11 mouse cellular contexts compared by ENCODE assay signal in the genomic region with DNA sequence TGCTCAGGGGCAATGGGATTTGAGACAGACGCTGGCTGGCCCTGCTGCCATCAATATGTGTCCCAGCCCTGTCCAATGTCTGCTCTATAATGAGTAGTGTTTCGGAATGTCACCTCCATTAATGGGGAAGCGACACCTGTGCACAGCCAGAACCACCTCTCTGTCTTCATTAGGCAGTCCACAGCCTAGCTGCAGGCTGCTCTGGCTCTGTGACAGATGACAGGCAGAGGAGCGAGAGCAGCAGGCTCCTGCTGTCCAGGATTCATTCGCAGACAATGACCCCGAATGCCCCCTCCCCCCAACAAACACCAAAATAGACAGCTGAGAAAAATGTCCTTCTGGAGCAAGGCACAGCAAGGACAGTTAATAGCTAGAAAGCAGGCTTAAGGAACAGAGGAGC. TPM values are rescaled to one million over a fixed set of nuclear protein-coding genes. Genes with fewer than 3 reads are reported as not detected.
DNase-seq lines count a peak whose midpoint lies in the region; ATAC-seq lines count a peak whose summit lies in the region.
"Had no signal": no experiment of that assay in that cellular context is flagged by ENCODE, and none has a peak within 500 bp of the region (broad histone marks: within the 10 kb centered on the region; RNA-seq: fewer than 3 reads in every experiment).

No protein-coding gene starts in this region.

- ATAC-seq in forebrain, embryonic 12.5 days (ENCODE audit: low FRiP score) = peak; percentile 34
- 0 out of 2 replicates have a peak, but pooled peaks have one; percentile 8 for ATAC-seq in forebrain, embryonic 14.5 days
- no peak for ATAC-seq in midbrain, embryonic 14.5 days (ENCODE audit: low FRiP score, low TSS enrichment)
- ATAC-seq in monocyte, adult 5-6 weeks (replicated peaks; ENCODE audit: insufficient number of reproducible peaks, low FRiP score, low TSS enrichment, poor library complexity, severe bottlenecking) = no peak
- no peak for ATAC-seq in megakaryocyte, adult 5-6 weeks (ENCODE audit: poor library complexity, severe bottlenecking)

- H3K4me3 ChIP-seq in forebrain, embryonic 12.5 days (replicated peaks) = no peak overlapping the region
- H3K4me3 ChIP-seq in forebrain, embryonic 10.5 days = no peak overlapping the region
- no peak overlapping the region for H3K4me3 ChIP-seq in forebrain, embryonic 14.5 days (ENCODE audit: low read depth, low read length)
- H3K4me3 ChIP-seq in midbrain, embryonic 14.5 days (replicated peaks; ENCODE audit: low read depth, low read length) = no peak overlapping the region

- WGBS in forebrain, embryonic 12.5 days = 37% methylated on average over 6 of the region's 6 CpGs
- 47% methylated on average over 6 of the region's 6 CpGs for WGBS in forebrain, embryonic 10.5 days
- 40% methylated on average over 6 of the region's 6 CpGs for WGBS in forebrain, embryonic 14.5 days
- 16% methylated on average over 6 of the region's 6 CpGs for WGBS in midbrain, embryonic 14.5 days

- no peak for DNase-seq in forebrain, embryonic 10.5 days (ENCODE audit: extremely low spot score, low spot score)
- DNase-seq in brain, adult 2 months (ENCODE audit: low read depth, low spot score) = peak; percentile 75
- no peak for DNase-seq in forebrain, embryonic 14.5 days (ENCODE audit: low spot score)
- DNase-seq in midbrain, embryonic 14.5 days = peak; percentile 59
- DNase-seq: liver, postnatal 0 days had no signal

- H3K9ac ChIP-seq in forebrain, embryonic 12.5 days = no peak overlapping the region
- no peak overlapping the region for H3K9ac ChIP-seq in forebrain, embryonic 14.5 days (ENCODE audit: low read length)
- H3K9ac ChIP-seq in midbrain, embryonic 14.5 days (replicated peaks; ENCODE audit: low read length) = no peak overlapping the region; the same call in 1 of the 2 replicates
- H3K9ac ChIP-seq: liver, postnatal 0 days had no signal

- H3K27me3 ChIP-seq in forebrain, embryonic 12.5 days = peaks cover 8% of the 10 kb centered on the region; the same call in 1 of the 2 replicates
- peaks cover 64% of the 10 kb centered on the region for H3K27me3 ChIP-seq in forebrain, embryonic 10.5 days (ENCODE audit: poor library complexity, severe bottlenecking)
- H3K27me3 ChIP-seq in forebrain, embryonic 14.5 days (replicated peaks; ENCODE audit: control insufficient read depth, insufficient read depth, low read length) = no peaks in the 10 kb centered on the region
- no peaks in the 10 kb centered on the region for H3K27me3 ChIP-seq in midbrain, embryonic 14.5 days (ENCODE audit: control insufficient read depth, insufficient read depth, low read length)

- no peaks in the 10 kb centered on the region for H3K9me3 ChIP-seq in forebrain, embryonic 12.5 days
- H3K9me3 ChIP-seq in forebrain, embryonic 10.5 days = no peaks in the 10 kb centered on the region
- no peaks in the 10 kb centered on the region for H3K9me3 ChIP-seq in forebrain, embryonic 14.5 days (replicated peaks; ENCODE audit: control insufficient read depth, low read length)
- H3K9me3 ChIP-seq in midbrain, embryonic 14.5 days (ENCODE audit: control insufficient read depth, low read length) = no peaks in the 10 kb centered on the region

- H3K4me1 ChIP-seq in forebrain, embryonic 12.5 days = peaks cover 50% of the 10 kb centered on the region
- H3K4me1 ChIP-seq in forebrain, embryonic 10.5 days = peaks cover 58% of the 10 kb centered on the region
- peaks cover 24% of the 10 kb centered on the region for H3K4me1 ChIP-seq in forebrain, embryonic 14.5 days (ENCODE audit: control insufficient read depth, insufficient read depth, low read length)
- peaks cover 40% of the 10 kb centered on the region for H3K4me1 ChIP-seq in midbrain, embryonic 14.5 days (ENCODE audit: control insufficient read depth, insufficient read depth, low read length)

- H3K4me2 ChIP-seq in forebrain, embryonic 12.5 days = no peak overlapping the region
- no peak overlapping the region for H3K4me2 ChIP-seq in forebrain, embryonic 14.5 days (ENCODE audit: low read length)
- H3K4me2 ChIP-seq in midbrain, embryonic 14.5 days (ENCODE audit: low read length) = no peak overlapping the region

- H3K27ac ChIP-seq in forebrain, embryonic 12.5 days = peak overlapping the region; percentile 51
- no peak overlapping the region for H3K27ac ChIP-seq in forebrain, embryonic 10.5 days
- H3K27ac ChIP-seq in forebrain, embryonic 14.5 days (ENCODE audit: low read depth, low read length) = peak overlapping the region; percentile 15; the same call in 1 of the 2 replicates
- peak overlapping the region; percentile 61 for H3K27ac ChIP-seq in midbrain, embryonic 14.5 days (replicated peaks; ENCODE audit: low read depth, low read length)
- H3K27ac ChIP-seq: stomach, postnatal 0 days had no signal

- no peaks in the 10 kb centered on the region for H3K36me3 ChIP-seq in forebrain, embryonic 12.5 days (replicated peaks)
- no peaks in the 10 kb centered on the region for H3K36me3 ChIP-seq in forebrain, embryonic 10.5 days (replicated peaks)
- H3K36me3 ChIP-seq in forebrain, embryonic 14.5 days (ENCODE audit: control insufficient read depth, insufficient read depth, low read length) = no peaks in the 10 kb centered on the region
- H3K36me3 ChIP-seq in midbrain, embryonic 14.5 days (ENCODE audit: control insufficient read depth, insufficient read depth, low read length) = no peaks in the 10 kb centered on the region

RNA-seq across cellular contexts. Expression of a gene that starts 16.5 kb away (rescaled TPM):
- 0.38 and 0.59 TPM in 2 replicates for polyA plus RNA-seq in forebrain, embryonic 12.5 days (2016; fragmentation: Nextera tagmentation; extraction: Ambion mirVana)
- not detected in 2 replicates for polyA plus RNA-seq in forebrain, embryonic 10.5 days (2016; fragmentation: Nextera tagmentation; extraction: Ambion mirVana)
- not detected in 2 replicates for polyA plus RNA-seq in forebrain, embryonic 14.5 days (2014; fragmentation: Nextera tagmentation; extraction: Ambion mirVana)
- polyA plus RNA-seq in midbrain, embryonic 14.5 days (2014; fragmentation: Nextera tagmentation; extraction: Ambion mirVana) = 0.70 TPM in 1 of 2 replicates, not detected in the other
- not detected in 3 replicates for total RNA-seq in monocyte, adult 5-6 weeks (2017)
- not detected in 2 replicates for total RNA-seq in megakaryocyte, adult 5-6 weeks (2015)
- not detected in 2 replicates for total RNA-seq in megakaryocyte, adult 5-6 weeks (2017)
- total RNA-seq: granulocyte monocyte progenitor cell, adult 5-6 weeks; left cerebral cortex, postnatal 14 days had no signal
- polyA plus RNA-seq: liver, postnatal 0 days; stomach, postnatal 0 days had no signal

RNA-seq across cellular contexts. Expression of a gene that starts 21.8 kb away (rescaled TPM):
- 5.0 and 5.7 TPM in 2 replicates for polyA plus RNA-seq in forebrain, embryonic 12.5 days (2016; fragmentation: Nextera tagmentation; extraction: Ambion mirVana)
- 1.8 and 3.3 TPM in 2 replicates for polyA plus RNA-seq in forebrain, embryonic 10.5 days (2016; fragmentation: Nextera tagmentation; extraction: Ambion mirVana)
- polyA plus RNA-seq in forebrain, embryonic 14.5 days (2014; fragmentation: Nextera tagmentation; extraction: Ambion mirVana) = 2.2 and 2.9 TPM in 2 replicates
- 4.4 and 4.5 TPM in 2 replicates for polyA plus RNA-seq in midbrain, embryonic 14.5 days (2014; fragmentation: Nextera tagmentation; extraction: Ambion mirVana)
- total RNA-seq in monocyte, adult 5-6 weeks (2017) = not detected in 3 replicates
- not detected in 2 replicates for total RNA-seq in megakaryocyte, adult 5-6 weeks (2015)
- not detected in 2 replicates for total RNA-seq in megakaryocyte, adult 5-6 weeks (2017)
- total RNA-seq: granulocyte monocyte progenitor cell, adult 5-6 weeks had no signal
- polyA plus RNA-seq: liver, postnatal 0 days had no signal

RNA-seq across cellular contexts. Expression of a gene that starts 21.8 kb away (rescaled TPM):
- polyA plus RNA-seq in forebrain, embryonic 12.5 days (2016; fragmentation: Nextera tagmentation; extraction: Ambion mirVana) = 12.3 and 14.7 TPM in 2 replicates
- polyA plus RNA-seq in forebrain, embryonic 10.5 days (2016; fragmentation: Nextera tagmentation; extraction: Ambion mirVana) = 4.1 and 4.2 TPM in 2 replicates
- 15.5 and 18.7 TPM in 2 replicates for polyA plus RNA-seq in forebrain, embryonic 14.5 days (2014; fragmentation: Nextera tagmentation; extraction: Ambion mirVana)
- 21.2 and 23.2 TPM in 2 replicates for polyA plus RNA-seq in midbrain, embryonic 14.5 days (2014; fragmentation: Nextera tagmentation; extraction: Ambion mirVana)
- 1.8 TPM in 1 of 3 replicates, not detected in the others for total RNA-seq in monocyte, adult 5-6 weeks (2017)
- total RNA-seq in megakaryocyte, adult 5-6 weeks (2015) = not detected in 2 replicates
- not detected in 2 replicates for total RNA-seq in megakaryocyte, adult 5-6 weeks (2017)
- total RNA-seq: granulocyte monocyte progenitor cell, adult 5-6 weeks had no signal
- polyA plus RNA-seq: liver, postnatal 0 days had no signal

Comparison
In these comparisons a context has a peak if more than half of its experiments do, and no peak if none do; other contexts are left out.
1. ATAC-seq: peak in forebrain, embryonic 12.5 days (single experiment) and forebrain, embryonic 14.5 days (single experiment); none in midbrain, embryonic 14.5 days (single experiment), monocyte, adult 5-6 weeks (single experiment) and megakaryocyte, adult 5-6 weeks (single experiment).
2. DNase-seq: peak in brain, adult 2 months (single experiment) and midbrain, embryonic 14.5 days (single experiment); none in forebrain, embryonic 10.5 days (single experiment) and forebrain, embryonic 14.5 days (single experiment).